Mouse (Mus musculus) kidney, embryonic 15.5 days (tissue): ENCODE results near the gene Gli2. TPM values are rescaled to one million over a fixed set of nuclear protein-coding genes. Genes with fewer than 3 reads are reported as not detected.

Experiments used
- ATAC-seq: fragments of 200-750 bp; cut with Nextera tagmentation; replicated peaks from 2 replicates; pipeline ENCODE4 v1.8.0; 2017; ENCODE audit warnings: moderate TSS enrichment; ENCODE audit not compliant: low FRiP score
- H3K27ac ChIP-seq: fragments of 300-500 bp; sonication (generic); 2 replicates; pipeline ENCODE4 v1.5.1; 2015; ENCODE audit warnings: mild to moderate bottlenecking, inconsistent platforms
- H3K27me3 ChIP-seq: fragments of 300-500 bp; sonication (generic); 2 replicates; pipeline ENCODE4 v1.6.1; 2015; ENCODE audit warnings: inconsistent platforms
- H3K36me3 ChIP-seq: fragments of 300-500 bp; sonication (generic); 2 replicates; pipeline ENCODE4 v1.6.1; 2015; ENCODE audit warnings: inconsistent platforms
- H3K4me1 ChIP-seq: fragments of 300-500 bp; sonication (generic); 2 replicates; pipeline ENCODE4 v1.6.1; 2015; ENCODE audit warnings: inconsistent platforms
- H3K4me2 ChIP-seq: fragments of 300-500 bp; sonication (generic); 2 replicates; pipeline ENCODE4 v1.6.1; 2015; ENCODE audit warnings: moderate library complexity, mild to moderate bottlenecking, inconsistent platforms
- H3K4me3 ChIP-seq: fragments of 300-500 bp; sonication (generic); replicated peaks from 2 replicates; pipeline ENCODE4 v1.5.1; 2015; ENCODE audit warnings: mild to moderate bottlenecking, inconsistent platforms
- H3K9ac ChIP-seq: fragments of 300-500 bp; sonication (generic); 2 replicates; pipeline ENCODE4 v1.6.1; 2015; ENCODE audit warnings: mild to moderate bottlenecking, inconsistent platforms
- H3K9me3 ChIP-seq: fragments of 300-500 bp; sonication (generic); replicated peaks from 2 replicates; pipeline ENCODE4 v1.6.1; 2016; ENCODE audit warnings: inconsistent platforms
- WGBS: fragments of 180-500 bp; shearing (Covaris S2); methylation state at CpG from one replicate; pipeline ENCODE4 v1.1.7; 2015; ENCODE audit warnings: mixed read lengths; 5-methylcytosine and 5-hydroxymethylcytosine counted together
- microRNA-seq: library from miRNA; unstranded; fragments of <30 nt; microRNA quantifications from one replicate; pipeline ENCODE4, GENCODE M21; 2016
- polyA plus RNA-seq: library from polyadenylated mRNA; unstranded; fragments of >200 nt; fragmentation: Nextera tagmentation; extraction: Ambion mirVana; gene quantifications from 2 replicates; pipeline ENCODE4 v1.2.1, GENCODE M21; 2015

The Gli2 gene
- polyA plus RNA-seq, 1 experiment from 2014 or later = 6.5 TPM

DNA sequence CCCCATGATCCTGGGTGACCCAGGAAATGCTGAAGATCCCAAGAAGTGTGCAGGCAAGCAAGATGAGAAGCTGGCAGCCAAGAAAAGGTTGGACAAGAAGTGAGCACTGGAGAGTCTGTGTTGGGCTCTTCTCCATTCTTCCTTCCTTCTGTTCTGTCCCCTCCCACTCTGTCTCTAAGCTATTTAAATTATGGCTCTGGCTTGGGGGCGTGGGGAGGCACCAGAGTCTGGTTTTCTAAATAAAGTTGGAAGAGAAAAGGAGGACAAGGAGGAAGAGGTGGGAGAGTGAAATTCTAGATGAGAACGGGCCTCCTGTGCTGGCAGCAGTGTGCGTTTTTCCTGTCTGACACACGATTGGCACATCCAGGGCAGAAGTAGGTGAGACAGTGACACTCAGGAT, 243.1 kb downstream of the Gli2 start:
- H3K27ac ChIP-seq = no peak overlapping the region
- no peaks in the 10 kb centered on the region for H3K4me1 ChIP-seq
- no peak overlapping the region for H3K4me2 ChIP-seq
- no peaks in the 10 kb centered on the region for H3K9me3 ChIP-seq
- WGBS = 27% methylated on average over 4 of the region's 4 CpGs
- H3K4me3 ChIP-seq = no peak overlapping the region
- ATAC-seq = no peak
- H3K36me3 ChIP-seq = no peaks in the 10 kb centered on the region
- H3K9ac ChIP-seq = no peak overlapping the region
- H3K27me3 ChIP-seq = no peaks in the 10 kb centered on the region

GRCm38 (mm10) chr1:118806727-118807126, 246.7 kb downstream of the Gli2 start:
- Histone ChIP-seq H3K4me3 (no peak overlapping the region), H3K4me2 (no peak overlapping the region), H3K36me3 (no peaks in the 10 kb centered on the region), H3K27ac (no peak overlapping the region), H3K9me3 (no peaks in the 10 kb centered on the region), H3K27me3 (no peaks in the 10 kb centered on the region), H3K4me1 (no peaks in the 10 kb centered on the region), H3K9ac (no peak overlapping the region)
- peak; percentile 54; the same call in 1 of the 2 replicates for ATAC-seq
- 92% methylated on average over 3 of the region's 3 CpGs for WGBS

DNA sequence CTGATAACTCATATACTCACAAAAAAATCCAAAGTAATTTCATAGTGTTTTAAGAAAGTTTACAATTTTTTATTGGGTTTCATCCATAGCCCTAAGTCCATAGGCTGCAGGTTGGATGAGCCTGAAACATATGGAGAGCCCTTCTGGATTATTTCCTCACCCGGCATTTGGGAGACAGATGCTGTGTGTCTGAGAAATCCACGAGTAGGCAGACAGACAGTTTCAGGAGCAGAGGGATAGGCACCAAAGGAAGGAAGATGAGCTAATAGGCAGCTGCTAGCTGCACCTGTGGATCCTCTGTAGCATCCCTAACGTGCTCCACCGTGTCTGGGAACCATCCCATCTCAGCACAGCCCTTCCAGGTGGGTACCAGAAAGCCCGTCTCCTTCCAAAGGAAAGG, 251.3 kb downstream of the Gli2 start:
- H3K9me3 ChIP-seq = 0 out of 2 replicates have a peak, but pooled peaks cover under 1% of the 10 kb centered on the region
- no peaks in the 10 kb centered on the region for H3K27me3 ChIP-seq
- ATAC-seq = no peak
- H3K36me3 ChIP-seq = no peaks in the 10 kb centered on the region
- no peak overlapping the region for H3K9ac ChIP-seq
- no peak overlapping the region for H3K4me2 ChIP-seq
- no peaks in the 10 kb centered on the region for H3K4me1 ChIP-seq
- no peak overlapping the region for H3K27ac ChIP-seq
- no peak overlapping the region for H3K4me3 ChIP-seq
- WGBS = 80% methylated on average over 5 of the region's 5 CpGs

DNA sequence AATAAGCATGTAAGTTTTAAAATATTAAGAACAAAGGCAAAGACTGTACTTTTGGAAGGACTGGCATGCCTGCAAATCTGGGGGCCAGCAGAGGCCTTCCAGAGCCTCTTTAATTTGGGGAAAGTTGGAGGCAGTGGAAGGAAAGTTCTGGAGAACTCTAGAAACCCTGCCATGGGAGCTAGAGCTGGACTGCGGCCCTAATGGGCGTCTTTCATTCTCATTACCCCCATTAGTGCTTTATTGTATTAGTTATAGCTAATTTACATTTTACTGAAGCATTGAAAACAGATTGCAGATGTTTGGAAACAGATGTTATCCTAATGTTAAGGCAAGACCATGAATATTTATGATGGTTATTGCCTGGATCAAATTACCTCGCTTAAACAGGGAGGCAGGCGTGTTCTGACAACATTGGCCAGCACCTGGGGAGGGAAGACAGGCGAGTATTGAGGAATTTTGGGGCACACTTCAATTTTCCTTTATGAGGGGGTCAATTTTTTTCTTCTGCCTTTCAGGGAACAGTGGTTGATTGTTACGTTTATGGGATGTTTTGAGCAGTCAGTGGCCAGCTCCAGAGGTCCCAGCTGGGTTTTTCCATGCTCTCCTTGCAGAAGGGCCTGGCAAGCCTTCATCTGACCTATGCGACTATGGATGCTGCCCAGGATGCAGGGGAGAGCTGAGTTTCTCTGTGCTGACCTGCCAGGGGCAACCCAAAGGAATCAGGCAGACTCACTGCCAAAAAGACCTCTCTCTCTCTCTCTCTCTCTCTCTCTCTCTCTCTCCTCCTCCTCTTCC, 253.9 kb downstream of the Gli2 start:
- Histone ChIP-seq H3K4me1 (peaks cover 7% of the 10 kb centered on the region; the same call in 1 of the 2 replicates), H3K4me3 (no peak overlapping the region), H3K4me2 (no peak overlapping the region), H3K27ac (no peak overlapping the region), H3K9ac (no peak overlapping the region), H3K9me3 (peaks cover 6% of the 10 kb centered on the region; the same call in 1 of the 2 replicates), H3K27me3 (0 out of 2 replicates have a peak, but pooled peaks cover 3% of the 10 kb centered on the region), H3K36me3 (no peaks in the 10 kb centered on the region)
- ATAC-seq = no peak
- 51% methylated on average over 7 of the region's 7 CpGs for WGBS

- no peaks in the 10 kb centered on the region for H3K36me3 ChIP-seq
- 0 out of 2 replicates have a peak, but pooled peaks cover 7% of the 10 kb centered on the region for H3K27me3 ChIP-seq
- peak; percentile 46; the same call in 1 of the 2 replicates for ATAC-seq
- peaks cover 6% of the 10 kb centered on the region; the same call in 1 of the 2 replicates for H3K9me3 ChIP-seq
- peaks cover 7% of the 10 kb centered on the region; the same call in 1 of the 2 replicates for H3K4me1 ChIP-seq
- WGBS = 56% methylated on average over 18 of the region's 18 CpGs
- no peak overlapping the region for H3K9ac ChIP-seq
- no peak overlapping the region for H3K4me2 ChIP-seq
- H3K4me3 ChIP-seq = no peak overlapping the region
- H3K27ac ChIP-seq = no peak overlapping the region
Observed at GRCm38 (mm10) chr1:118795415-118796167, 257.8 kb downstream of the Gli2 start.

GRCm38 (mm10) chr1:118789871-118790270, 263.5 kb downstream of the Gli2 start:
- Histone ChIP-seq H3K27ac (no peak overlapping the region), H3K9me3 (no peaks in the 10 kb centered on the region), H3K9ac (no peak overlapping the region), H3K36me3 (no peaks in the 10 kb centered on the region), H3K27me3 (0 out of 2 replicates have a peak, but pooled peaks cover 4% of the 10 kb centered on the region), H3K4me2 (no peak overlapping the region), H3K4me1 (no peaks in the 10 kb centered on the region; the same call in 1 of the 2 replicates), H3K4me3 (no peak overlapping the region)
- 86% methylated on average over 2 of the region's 2 CpGs for WGBS
- ATAC-seq = no peak

DNA sequence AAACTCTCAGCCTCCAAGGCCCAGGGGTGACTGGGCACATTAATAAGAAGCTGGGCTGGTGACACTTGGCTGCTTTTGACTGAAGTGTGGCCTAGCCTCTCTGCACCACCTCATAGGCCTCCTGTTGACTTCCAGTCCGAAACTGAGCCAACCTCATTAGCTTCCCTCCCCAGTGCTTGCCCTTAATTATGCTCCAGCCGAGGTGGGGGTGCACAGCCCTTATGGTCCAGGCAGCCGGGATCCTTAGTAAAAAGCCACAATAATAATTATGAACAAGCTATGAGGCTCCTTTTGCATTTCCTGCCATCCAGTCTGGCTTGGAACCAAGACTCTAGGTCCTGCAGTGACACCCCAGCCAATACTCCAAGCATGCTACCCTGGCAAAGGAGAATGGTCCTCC, 264.0 kb downstream of the Gli2 start:
- H3K9ac ChIP-seq = no peak overlapping the region
- no peaks in the 10 kb centered on the region; the same call in 1 of the 2 replicates for H3K4me1 ChIP-seq
- H3K27me3 ChIP-seq = 0 out of 2 replicates have a peak, but pooled peaks cover 4% of the 10 kb centered on the region
- no peaks in the 10 kb centered on the region for H3K9me3 ChIP-seq
- WGBS = 50% methylated on average over 3 of the region's 3 CpGs
- H3K4me3 ChIP-seq = no peak overlapping the region
- ATAC-seq = peak; percentile 52
- no peaks in the 10 kb centered on the region for H3K36me3 ChIP-seq
- no peak overlapping the region for H3K4me2 ChIP-seq
- H3K27ac ChIP-seq = no peak overlapping the region

DNA sequence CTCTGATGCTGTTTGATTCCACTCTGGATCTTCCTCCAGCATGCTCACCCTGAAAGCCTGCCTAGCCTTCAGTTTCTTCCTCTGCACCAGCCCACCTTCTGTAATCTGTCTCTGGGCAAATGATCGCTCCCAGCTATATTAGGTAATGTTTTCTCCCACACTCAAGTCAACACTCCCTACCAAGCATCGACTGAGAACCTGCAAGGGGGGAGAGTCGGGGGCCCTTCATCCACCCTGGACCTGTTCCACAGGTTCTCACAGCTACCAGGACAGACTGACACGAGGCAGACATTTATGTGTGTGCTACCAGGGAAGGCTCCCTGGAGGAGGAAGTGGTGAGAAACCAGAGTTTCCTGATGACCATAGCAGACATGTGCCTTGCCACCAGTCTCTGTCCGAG, 264.6 kb downstream of the Gli2 start:
- no peaks in the 10 kb centered on the region for H3K9me3 ChIP-seq
- no peaks in the 10 kb centered on the region for H3K36me3 ChIP-seq
- H3K4me2 ChIP-seq = no peak overlapping the region
- no peak overlapping the region for H3K9ac ChIP-seq
- WGBS = 46% methylated on average over 5 of the region's 5 CpGs
- no peaks in the 10 kb centered on the region; the same call in 1 of the 2 replicates for H3K4me1 ChIP-seq
- H3K27ac ChIP-seq = no peak overlapping the region
- no peak overlapping the region for H3K4me3 ChIP-seq
- 0 out of 2 replicates have a peak, but pooled peaks cover 4% of the 10 kb centered on the region for H3K27me3 ChIP-seq
- ATAC-seq = no peak; the same call in 1 of the 2 replicates

DNA sequence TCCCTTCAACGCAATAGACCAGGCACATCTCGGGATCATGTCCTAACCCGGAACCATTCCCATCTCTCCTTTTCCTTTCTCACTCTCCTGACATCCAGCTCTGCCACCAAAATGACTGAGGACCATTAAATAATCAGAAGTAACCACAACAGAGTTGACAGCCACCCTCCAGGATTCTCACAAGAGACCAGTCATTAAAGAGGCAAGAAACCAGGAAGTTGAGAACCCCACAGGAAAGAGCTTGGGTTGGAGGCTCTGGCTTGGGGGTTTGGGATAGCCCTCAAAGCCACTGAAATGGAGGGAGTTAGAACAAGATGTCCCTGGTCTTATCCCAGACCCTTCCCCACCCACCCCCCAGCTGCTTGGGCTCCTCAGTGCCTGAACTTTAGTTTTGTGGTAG, 265.9 kb downstream of the Gli2 start:
- Histone ChIP-seq H3K27me3 (no peaks in the 10 kb centered on the region), H3K4me2 (no peak overlapping the region), H3K4me3 (no peak overlapping the region), H3K9ac (no peak overlapping the region), H3K36me3 (no peaks in the 10 kb centered on the region), H3K9me3 (no peaks in the 10 kb centered on the region), H3K4me1 (no peaks in the 10 kb centered on the region; the same call in 1 of the 2 replicates), H3K27ac (no peak overlapping the region)
- WGBS = 81% methylated on average over 3 of the region's 3 CpGs
- ATAC-seq = no peak

Small RNA genes within 50 kb of the gene (microRNA-seq; reads per million reads assigned to microRNA genes)
- gene Mir6346 = not detected
